Comparison of ENCODE assay signal across 29 mouse cellular contexts in the genomic region with DNA sequence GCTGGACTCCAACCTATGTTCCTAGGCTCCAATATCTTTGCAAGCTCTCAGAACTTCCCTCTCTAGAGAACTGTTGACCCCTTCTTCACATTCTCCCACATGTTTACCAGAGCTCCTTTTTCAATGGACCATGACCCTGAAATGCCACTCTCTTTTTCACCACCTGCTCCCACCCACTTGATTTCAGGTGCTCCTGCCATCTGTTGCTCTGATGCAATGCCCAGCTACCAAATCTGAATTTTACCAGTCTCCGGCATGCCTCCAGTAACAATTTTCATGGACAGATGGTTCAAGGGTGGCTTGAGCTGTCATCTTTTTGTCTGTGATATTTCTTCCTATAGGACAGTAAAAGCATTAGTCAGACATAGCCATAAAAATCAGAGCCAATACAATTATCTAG.
DNase-seq lines count a peak whose midpoint lies in the region; ATAC-seq and TF ChIP-seq lines count a peak whose summit lies in the region.
"Had no signal": no experiment of that assay in that cellular context is flagged by ENCODE, and none has a peak within 500 bp of the region (broad histone marks: within the 10 kb centered on the region; RNA-seq: fewer than 3 reads in every experiment).

No protein-coding gene starts in this region.

- H3K4me3 ChIP-seq in thymus, adult 2 months (ENCODE audit: control insufficient read depth, insufficient read depth, low read length), result no peak overlapping the region
- H3K4me3 ChIP-seq in forebrain, embryonic 11.5 days (ENCODE audit: low read depth, low read length), result no peak overlapping the region
- H3K4me3 ChIP-seq: embryonic facial prominence, embryonic 13.5 days; forebrain, embryonic 10.5 days; heart, embryonic 13.5 days; limb, embryonic 12.5 days; liver, embryonic 15.5 days; neural tube, embryonic 15.5 days had no signal

- TF ChIP-seq CTCF in thymus, adult 2 months (IDR thresholded peaks at IDR 0.05; ENCODE audit: borderline replicate concordance, control insufficient read depth, extremely low read depth, insufficient read depth, low read length, poor library complexity), result no peak

- no peak overlapping the region for H3K9ac ChIP-seq in forebrain, embryonic 11.5 days (ENCODE audit: low read length)
- H3K9ac ChIP-seq: embryonic facial prominence, embryonic 13.5 days; heart, embryonic 13.5 days; hindbrain, embryonic 14.5 days; limb, embryonic 12.5 days; liver, embryonic 15.5 days; lung, embryonic 14.5 days; neural tube, embryonic 15.5 days had no signal

- no peaks in the 10 kb centered on the region for H3K4me1 ChIP-seq in thymus, adult 2 months (replicated peaks; ENCODE audit: control insufficient read depth, insufficient read depth, low read length)
- H3K4me1 ChIP-seq in forebrain, embryonic 11.5 days (replicated peaks; ENCODE audit: control insufficient read depth, insufficient read depth, low read length), result no peaks in the 10 kb centered on the region
- H3K4me1 ChIP-seq: embryonic facial prominence, embryonic 13.5 days; forebrain, embryonic 10.5 days; heart, embryonic 13.5 days; limb, embryonic 12.5 days; liver, embryonic 15.5 days; neural tube, embryonic 15.5 days had no signal

- no peak overlapping the region for H3K27ac ChIP-seq in thymus, adult 2 months (ENCODE audit: control insufficient read depth, insufficient read depth, low read length)
- H3K27ac ChIP-seq in forebrain, embryonic 11.5 days (ENCODE audit: low read depth, low read length), result no peak overlapping the region
- H3K27ac ChIP-seq: embryonic facial prominence, embryonic 13.5 days; forebrain, embryonic 10.5 days; heart, embryonic 13.5 days; hindbrain, embryonic 14.5 days; limb, embryonic 12.5 days; liver, embryonic 15.5 days; neural tube, embryonic 15.5 days; stomach, postnatal 0 days had no signal

- 100% methylated on average over 1 of the region's 1 CpGs for WGBS in thymus, adult 2 months
- 100% methylated on average over 1 of the region's 1 CpGs for WGBS in forebrain, embryonic 11.5 days

- no peaks in the 10 kb centered on the region for H3K9me3 ChIP-seq in forebrain, embryonic 11.5 days (ENCODE audit: control insufficient read depth, low read length)
- H3K9me3 ChIP-seq: embryonic facial prominence, embryonic 13.5 days; forebrain, embryonic 10.5 days; heart, embryonic 13.5 days; limb, embryonic 12.5 days; liver, embryonic 15.5 days; neural tube, embryonic 15.5 days had no signal

- no peaks in the 10 kb centered on the region for H3K27me3 ChIP-seq in thymus, adult 2 months (ENCODE audit: control insufficient read depth, insufficient read depth, low read length)
- no peaks in the 10 kb centered on the region for H3K27me3 ChIP-seq in forebrain, embryonic 11.5 days (ENCODE audit: control insufficient read depth, insufficient read depth, low read length)
- H3K27me3 ChIP-seq: embryonic facial prominence, embryonic 13.5 days; heart, embryonic 13.5 days; limb, embryonic 12.5 days; liver, embryonic 15.5 days; neural tube, embryonic 15.5 days had no signal

- TF ChIP-seq POLR2A in thymus, adult 2 months (IDR thresholded peaks at IDR 0.05; ENCODE audit: control insufficient read depth, extremely low read depth, insufficient read depth, low read length, poor library complexity), result no peak

- no peak overlapping the region for H3K4me2 ChIP-seq in forebrain, embryonic 11.5 days (ENCODE audit: low read depth, low read length, severe bottlenecking)
- H3K4me2 ChIP-seq: embryonic facial prominence, embryonic 13.5 days; heart, embryonic 13.5 days; hindbrain, embryonic 14.5 days; limb, embryonic 12.5 days; liver, embryonic 15.5 days; lung, embryonic 14.5 days; neural tube, embryonic 15.5 days had no signal

- DNase-seq in layer of hippocampus, adult 9-10 months (ENCODE audit: low spot score), result peak; percentile 13
- no peak for DNase-seq in layer of hippocampus, postnatal 10 days (ENCODE audit: low spot score in 2 of 2)
- DNase-seq in cerebellum, adult 8-10 months, result peak; percentile 51
- DNase-seq in cerebellum, postnatal 25 days, result peak; percentile 73 to 80
- no peak for DNase-seq in thymus, adult 2 months
- DNase-seq in forebrain, embryonic 11.5 days (ENCODE audit: low spot score), result no peak
- no peak for DNase-seq in spleen, postnatal 10 days (ENCODE audit: low spot score in 2 of 2)
- DNase-seq: adrenal gland, postnatal 36 days; gastrocnemius, postnatal 10 days; heart, postnatal 10 days; kidney, adult 9 months; kidney, postnatal 10 days; lung, embryonic 14.5 days; lung, postnatal 14 days; midbrain, embryonic 14.5 days; retina, postnatal 1 day; right cerebral cortex, postnatal 25 days; thymus, adult 18-20 months; thymus, postnatal 36 days had no signal

- ATAC-seq in forebrain, embryonic 11.5 days (replicated peaks; ENCODE audit: low FRiP score), result no peak
- ATAC-seq: forebrain, embryonic 16.5 days; intestine, postnatal 0 days had no signal

- H3K36me3 ChIP-seq in thymus, adult 2 months (ENCODE audit: control insufficient read depth, insufficient read depth, low read length), result no peaks in the 10 kb centered on the region
- no peaks in the 10 kb centered on the region for H3K36me3 ChIP-seq in forebrain, embryonic 11.5 days (ENCODE audit: control insufficient read depth, insufficient read depth, low read length)
- H3K36me3 ChIP-seq: embryonic facial prominence, embryonic 13.5 days; forebrain, embryonic 10.5 days; heart, embryonic 13.5 days; limb, embryonic 12.5 days; liver, embryonic 15.5 days; neural tube, embryonic 15.5 days had no signal

Comparison
In these comparisons a context has a peak if more than half of its experiments do, and no peak if none do; other contexts are left out.
1. DNase-seq: peak in layer of hippocampus, adult 9-10 months (single experiment), cerebellum, adult 8-10 months (single experiment) and cerebellum, postnatal 25 days (2 of 2); none in layer of hippocampus, postnatal 10 days (0 of 2), thymus, adult 2 months (single experiment), forebrain, embryonic 11.5 days (single experiment) and spleen, postnatal 10 days (0 of 2).